In the genomic region with DNA sequence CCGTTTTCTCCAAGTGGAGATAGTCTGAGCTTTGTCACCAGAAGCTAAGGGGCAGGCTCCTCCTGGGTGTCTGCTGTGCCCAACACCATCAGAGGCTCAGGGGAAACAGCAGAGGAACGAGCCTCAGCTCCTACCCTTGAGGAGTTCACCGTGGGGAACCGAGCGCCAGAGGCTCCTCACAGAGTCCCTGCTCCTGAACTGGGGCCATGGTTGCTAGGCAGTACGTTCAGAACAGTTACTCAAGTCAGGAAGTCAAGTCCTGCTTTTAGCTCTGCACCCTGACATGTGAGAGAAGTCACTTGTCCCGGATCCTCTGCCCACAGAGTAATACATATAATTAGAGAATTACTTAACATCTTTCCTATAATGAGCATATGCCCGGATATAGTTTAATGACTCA, we compare ENCODE assay signal across 10 mouse cellular contexts. TPM values are rescaled to one million over a fixed set of nuclear protein-coding genes. Genes with fewer than 3 reads are reported as not detected.
DNase-seq lines count a peak whose midpoint lies in the region; ATAC-seq and TF ChIP-seq lines count a peak whose summit lies in the region.
"Had no signal": no experiment of that assay in that cellular context is flagged by ENCODE, and none has a peak within 500 bp of the region (broad histone marks: within the 10 kb centered on the region; RNA-seq: fewer than 3 reads in every experiment).

No protein-coding gene starts in this region.

- H3K27ac ChIP-seq in lung, embryonic 15.5 days: peak overlapping the region; percentile 53; the same call in 1 of the 2 replicates
- H3K27ac ChIP-seq in hindbrain, embryonic 15.5 days (replicated peaks): no peak overlapping the region
- peak overlapping the region; percentile 43 for H3K27ac ChIP-seq in neural tube, embryonic 13.5 days (replicated peaks)
- H3K27ac ChIP-seq: liver, embryonic 14.5 days had no signal

- no peaks in the 10 kb centered on the region for H3K36me3 ChIP-seq in lung, embryonic 15.5 days
- no peaks in the 10 kb centered on the region for H3K36me3 ChIP-seq in hindbrain, embryonic 15.5 days
- H3K36me3 ChIP-seq in neural tube, embryonic 13.5 days: no peaks in the 10 kb centered on the region

- H3K4me2 ChIP-seq in lung, embryonic 15.5 days: peak overlapping the region; percentile 26
- H3K4me2 ChIP-seq in hindbrain, embryonic 15.5 days: peak overlapping the region; percentile 20; the same call in 1 of the 2 replicates
- H3K4me2 ChIP-seq in neural tube, embryonic 13.5 days: 0 out of 2 replicates have a peak overlapping the region, but pooled peaks have one; percentile 7

- ATAC-seq in lung, embryonic 15.5 days (ENCODE audit: borderline replicate concordance, extremely low read depth, low FRiP score, low TSS enrichment): peak; percentile 51; the same call in 1 of the 2 replicates
- ATAC-seq in hindbrain, embryonic 15.5 days (ENCODE audit: low FRiP score, low read depth): 0 out of 2 replicates have a peak, but pooled peaks have one; percentile 17
- no peak for ATAC-seq in neural tube, embryonic 13.5 days (ENCODE audit: low read depth)

- WGBS in lung, embryonic 15.5 days: 10% methylated on average over 8 of the region's 8 CpGs
- WGBS in lung, adult 2 months: 18% methylated on average over 8 of the region's 8 CpGs
- WGBS in hindbrain, embryonic 15.5 days: 13% methylated on average over 8 of the region's 8 CpGs
- WGBS in neural tube, embryonic 13.5 days: 16% methylated on average over 8 of the region's 8 CpGs

- TF ChIP-seq POLR2A in lung, adult 2 months (IDR thresholded peaks at IDR 0.05; ENCODE audit: borderline replicate concordance, extremely low read depth, low read depth, low read length): no peak

- H3K27me3 ChIP-seq in lung, embryonic 15.5 days: no peaks in the 10 kb centered on the region
- H3K27me3 ChIP-seq in hindbrain, embryonic 15.5 days: peaks cover 3% of the 10 kb centered on the region; the same call in 1 of the 2 replicates
- H3K27me3 ChIP-seq in neural tube, embryonic 13.5 days: no peaks in the 10 kb centered on the region

- H3K4me3 ChIP-seq in lung, embryonic 15.5 days: no peak overlapping the region
- no peak overlapping the region for H3K4me3 ChIP-seq in lung, adult 2 months (replicated peaks; ENCODE audit: extremely low read depth, low read depth, low read length)
- no peak overlapping the region for H3K4me3 ChIP-seq in hindbrain, embryonic 15.5 days
- H3K4me3 ChIP-seq in neural tube, embryonic 13.5 days: no peak overlapping the region

- H3K9me3 ChIP-seq in lung, embryonic 15.5 days: no peaks in the 10 kb centered on the region
- no peaks in the 10 kb centered on the region for H3K9me3 ChIP-seq in hindbrain, embryonic 15.5 days
- H3K9me3 ChIP-seq in neural tube, embryonic 13.5 days: no peaks in the 10 kb centered on the region

- no peak overlapping the region for H3K9ac ChIP-seq in lung, embryonic 15.5 days
- H3K9ac ChIP-seq in hindbrain, embryonic 15.5 days: no peak overlapping the region
- H3K9ac ChIP-seq in neural tube, embryonic 13.5 days: no peak overlapping the region
- H3K9ac ChIP-seq: liver, embryonic 14.5 days had no signal

- no peak for DNase-seq in lung, adult 2 months
- peak; percentile 81 for DNase-seq in gastrocnemius, adult 18-20 months (ENCODE audit: low spot score)
- no peak for DNase-seq in ovary, postnatal 14 days (ENCODE audit: low spot score)
- no peak for DNase-seq in cerebellum, postnatal 14 days
- no peak for DNase-seq in right cerebral cortex, postnatal 36 days (ENCODE audit: low spot score in 2 of 2)
- DNase-seq: cerebellum, adult 18-20 months had no signal

- no peak for TF ChIP-seq CTCF in lung, adult 2 months (IDR thresholded peaks at IDR 0.05; ENCODE audit: insufficient read depth, low read length)

- H3K4me1 ChIP-seq in lung, embryonic 15.5 days: peaks cover 34% of the 10 kb centered on the region
- H3K4me1 ChIP-seq in lung, adult 2 months (ENCODE audit: control insufficient read depth, insufficient read depth, low read length): peaks cover 2% of the 10 kb centered on the region
- H3K4me1 ChIP-seq in hindbrain, embryonic 15.5 days (replicated peaks): peaks cover 6% of the 10 kb centered on the region
- H3K4me1 ChIP-seq in neural tube, embryonic 13.5 days (replicated peaks): peaks cover 19% of the 10 kb centered on the region

RNA-seq across cellular contexts. Expression of gene Fzd7, which starts 23.3 kb away (rescaled TPM):
- 15.4 and 15.8 TPM in 2 replicates for polyA plus RNA-seq in lung, embryonic 15.5 days (2015; fragmentation: Nextera tagmentation; extraction: Ambion mirVana)
- 39.4 and 41.0 TPM in 2 replicates for polyA plus RNA-seq in lung, adult 2 months (2012; rRNA removed)
- 10 to 100 TPM; 25.9 to 52.4 TPM for total RNA-seq in gastrocnemius, adult 18-20 months (2021)
- 2.5 and 2.8 TPM in 2 replicates for polyA plus RNA-seq in hindbrain, embryonic 15.5 days (2015; fragmentation: Nextera tagmentation; extraction: Ambion mirVana)
- 6.7 and 6.8 TPM in 2 replicates for polyA plus RNA-seq in neural tube, embryonic 13.5 days (2015; fragmentation: Nextera tagmentation; extraction: Ambion mirVana)

RNA-seq across cellular contexts. Expression of gene Gm973, which starts 57.2 kb away (rescaled TPM):
- 0.76 and 0.86 TPM in 2 replicates for polyA plus RNA-seq in lung, embryonic 15.5 days (2015; fragmentation: Nextera tagmentation; extraction: Ambion mirVana)
- polyA plus RNA-seq in lung, adult 2 months (2012; rRNA removed): 1.6 and 2.5 TPM in 2 replicates
- total RNA-seq in gastrocnemius, adult 18-20 months (2021): 1 to 10 TPM in 1 of 2 experiments, under 1 TPM in 1; 0.87 to 1.4 TPM
- polyA plus RNA-seq in hindbrain, embryonic 15.5 days (2015; fragmentation: Nextera tagmentation; extraction: Ambion mirVana): 8.1 and 9.4 TPM in 2 replicates
- 6.9 and 10.3 TPM in 2 replicates for polyA plus RNA-seq in neural tube, embryonic 13.5 days (2015; fragmentation: Nextera tagmentation; extraction: Ambion mirVana)
